Mouse (Mus musculus) thymus, postnatal 36 days (tissue): ENCODE results near the gene Sept12.

Experiments
- DNase-seq, 2 experiments: peaks; one replicate each; pipeline ENCODE4 v3.0.0; 2022; ENCODE audit warnings: mixed read lengths in 2 of 2

Sept12 gene

DNA sequence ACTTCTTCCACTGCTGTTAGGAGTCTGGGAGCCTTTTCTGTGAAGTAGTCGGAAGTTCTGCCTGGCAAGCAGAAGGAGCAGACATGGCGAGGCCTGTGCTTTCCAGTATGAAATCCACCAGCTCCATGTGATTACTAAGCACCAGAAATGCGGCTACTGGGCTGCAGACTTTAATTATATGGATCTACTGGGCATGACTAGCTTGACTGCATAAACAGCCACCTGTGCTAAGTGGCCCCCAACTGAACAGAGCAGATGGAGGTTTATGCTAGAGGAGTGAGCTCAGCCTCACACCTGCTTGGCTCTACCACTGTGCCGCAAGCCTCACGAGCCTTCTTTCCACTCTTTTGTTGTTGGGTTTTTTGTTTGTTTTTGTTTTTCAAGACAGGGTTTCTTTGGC lies 23.1 kb downstream of the Sept12 start:
- DNase-seq, result peak in 1 of 2 experiments; percentile 19

DNA sequence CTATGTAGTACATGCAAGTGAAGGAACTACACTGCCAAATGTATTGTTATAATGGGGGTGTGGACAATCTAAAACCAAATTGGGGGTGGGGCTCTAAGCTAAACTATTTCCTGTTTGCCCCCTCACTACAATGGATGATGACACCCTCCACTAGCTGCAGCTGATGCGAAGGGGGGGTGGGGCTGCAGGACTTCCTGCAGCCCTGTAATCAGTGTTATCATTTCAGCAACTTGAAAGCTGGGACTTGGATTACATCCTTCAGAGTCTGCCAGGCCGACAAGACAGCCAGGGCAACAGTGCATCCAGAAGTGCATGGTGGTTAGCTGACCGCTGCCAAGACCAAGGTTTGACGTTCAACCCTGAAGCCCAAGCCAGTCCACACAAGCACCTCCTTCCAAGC lies 26.0 kb downstream of the Sept12 start:
- no peak for DNase-seq

DNA sequence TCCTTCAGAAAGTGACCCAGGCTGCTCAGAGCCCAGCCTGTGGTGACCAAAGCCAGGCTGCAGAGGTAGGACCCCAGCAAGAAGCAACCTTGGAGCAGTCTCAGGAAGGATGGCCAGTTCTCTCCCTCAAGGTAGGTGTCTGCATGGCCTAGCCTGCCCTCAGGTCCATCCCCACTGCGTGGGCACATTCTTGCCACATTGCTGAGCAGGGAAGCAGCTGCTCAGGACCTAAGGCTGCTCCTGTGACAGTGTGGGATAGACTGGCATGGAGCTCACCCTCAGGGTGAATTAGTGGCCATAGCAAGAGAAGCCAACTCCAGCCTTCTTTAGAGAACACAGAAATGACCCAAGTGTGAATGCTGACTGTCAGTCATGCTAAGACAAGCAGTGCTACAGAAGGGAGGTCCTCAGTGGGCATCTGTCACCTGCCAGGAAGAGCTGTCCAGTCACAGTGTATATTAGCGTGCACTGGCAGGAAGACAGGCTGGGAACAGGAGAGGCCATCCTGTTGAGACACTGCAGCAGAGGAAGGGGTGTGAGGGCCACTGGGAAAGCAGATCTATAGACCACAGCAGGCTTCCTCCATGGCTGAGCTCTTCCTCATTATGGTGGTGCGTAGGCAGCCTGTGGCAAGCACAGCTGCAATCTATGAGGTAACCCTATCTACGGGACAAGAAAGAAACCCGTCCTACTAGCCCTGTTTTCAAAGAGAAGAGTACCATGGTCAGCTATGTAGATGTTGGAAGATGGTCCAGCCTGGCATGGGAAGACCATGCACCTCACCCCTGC lies 28.4 kb downstream of the Sept12 start:
- DNase-seq, result no peak

DNA sequence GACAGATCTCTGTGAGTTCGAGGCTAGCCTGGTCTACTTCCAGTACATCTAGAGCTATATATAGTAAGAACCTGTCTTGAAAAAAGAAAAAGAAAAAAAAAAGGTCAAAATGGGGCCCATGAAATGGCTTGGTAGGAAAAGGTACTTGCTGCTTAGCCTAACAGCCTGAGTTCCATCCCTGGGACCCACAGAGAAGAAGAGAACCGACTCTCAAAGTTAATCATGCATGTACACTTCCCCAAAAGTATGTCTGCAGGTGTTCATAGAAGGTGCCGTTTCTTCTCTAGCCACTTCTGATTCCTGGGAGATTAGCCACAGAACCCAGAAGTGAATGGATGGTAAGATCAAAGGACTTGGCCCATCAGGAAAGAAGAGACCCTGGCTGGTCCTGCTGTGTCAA lies 29.2 kb downstream of the Sept12 start:
- DNase-seq, result no peak

DNA sequence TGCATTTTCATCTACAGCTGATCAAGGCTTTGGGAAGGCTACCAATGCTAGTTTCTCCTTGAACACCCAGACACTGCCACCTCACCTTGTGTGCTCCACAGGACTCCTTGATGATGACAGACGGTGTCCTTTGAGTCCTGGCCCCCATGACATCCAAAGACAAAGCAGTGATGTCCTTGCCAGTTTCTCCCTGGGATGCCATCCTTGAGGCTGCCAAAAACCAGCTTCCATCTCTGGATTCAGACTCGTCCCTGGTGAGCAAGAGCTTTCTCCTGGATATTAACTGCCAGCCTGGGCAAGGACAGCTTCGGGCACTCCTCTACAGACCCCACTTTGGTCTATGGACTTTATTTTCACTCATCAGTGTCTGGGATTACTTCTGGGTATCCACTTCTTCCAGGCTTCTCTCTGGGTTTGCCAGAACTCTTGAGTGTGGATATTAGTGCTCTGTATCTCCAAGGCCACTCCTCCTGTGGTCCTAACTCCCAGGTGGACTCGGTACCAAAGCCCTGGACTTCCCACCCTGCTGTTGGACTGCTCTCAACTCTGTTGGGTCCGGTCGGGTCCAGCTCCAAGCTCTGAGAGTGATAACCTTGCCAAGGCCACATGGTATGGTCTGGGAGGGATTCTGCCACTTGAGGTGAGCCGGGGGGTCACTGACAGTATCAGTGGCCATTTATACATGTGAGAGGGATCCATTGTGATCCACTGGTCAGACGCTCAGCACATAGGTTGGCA lies 32.1 kb downstream of the Sept12 start:
- no peak for DNase-seq

DNA sequence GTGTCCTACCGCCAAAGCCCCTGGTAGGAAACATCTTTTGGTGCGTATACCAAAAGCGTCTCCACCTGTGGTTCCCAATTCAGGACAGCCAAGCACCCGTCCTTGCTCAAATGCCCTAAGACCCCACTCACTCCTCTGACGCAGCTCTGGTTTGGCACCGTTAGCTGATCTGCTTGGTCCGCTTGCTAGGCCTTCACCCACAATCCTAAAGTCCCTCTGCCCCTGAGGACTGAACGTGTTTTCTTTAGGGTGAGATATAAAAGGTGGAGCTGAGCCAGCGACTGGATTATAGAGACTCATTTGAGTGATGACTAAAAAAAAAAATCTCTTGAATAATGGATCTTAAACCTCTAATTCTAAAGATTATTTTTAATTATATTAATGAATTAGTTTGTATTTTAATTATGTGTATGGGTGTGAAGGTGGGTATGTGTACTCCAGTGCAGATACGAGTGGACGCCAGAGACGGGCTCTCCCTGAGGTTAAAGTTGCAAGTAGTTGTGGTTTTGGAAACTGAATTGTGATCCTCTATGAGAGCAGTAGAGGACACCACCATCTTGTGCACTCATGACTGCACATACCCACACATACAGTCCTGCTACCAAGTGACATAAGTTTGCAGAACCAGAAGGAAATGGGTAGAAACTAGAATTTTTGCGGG lies 32.8 kb downstream of the Sept12 start:
- no peak for DNase-seq

DNA sequence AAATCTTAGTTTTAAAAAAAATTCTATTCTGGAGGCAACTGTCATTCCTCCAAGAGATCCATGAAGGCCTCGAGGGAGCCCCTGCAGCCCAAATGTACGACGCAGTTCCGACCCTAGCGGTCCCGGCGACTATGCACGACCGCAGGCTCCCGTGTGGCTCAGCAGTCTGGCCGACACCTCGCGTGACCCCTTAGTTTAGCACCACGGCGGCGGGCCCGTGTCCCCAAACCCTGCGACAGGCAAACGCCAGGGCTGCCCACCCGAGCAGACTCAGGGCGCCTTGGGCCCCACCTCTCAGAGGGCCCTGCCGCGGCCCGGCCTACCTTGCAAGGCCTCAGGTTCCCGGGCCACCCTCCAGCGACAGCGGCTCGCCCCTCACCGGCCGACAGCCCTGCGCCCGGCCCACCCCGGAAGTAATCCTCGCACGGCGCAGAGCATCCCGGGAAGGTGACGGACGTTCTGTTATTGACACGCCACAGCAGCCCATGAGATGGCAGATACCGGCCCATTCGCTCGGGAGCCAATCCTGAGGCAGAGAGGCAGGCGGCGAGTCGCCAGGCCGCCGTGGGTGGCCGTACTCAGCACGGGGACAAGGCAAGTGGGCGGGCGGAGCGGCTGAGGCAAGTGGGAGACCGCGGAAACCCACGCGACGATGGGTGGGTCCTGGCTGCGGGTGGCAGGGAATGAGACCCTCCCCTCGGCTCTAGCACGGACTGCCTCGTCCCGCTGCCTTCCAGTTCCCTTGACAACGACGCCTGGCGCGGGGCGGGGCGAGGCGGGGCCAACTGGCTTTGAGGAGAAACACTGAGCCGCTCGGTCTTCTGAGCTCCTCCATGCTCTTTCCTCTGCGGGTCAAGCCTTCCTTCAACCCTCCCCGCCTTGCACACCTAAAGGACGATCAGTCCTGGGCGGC lies 33.6 kb downstream of the Sept12 start, which contains the start of gene Anks3:
Anks3 (minus strand) TSS at position 409 of the 913 bp plus-strand sequence.
- DNase-seq, result peak; percentile 95

DNA sequence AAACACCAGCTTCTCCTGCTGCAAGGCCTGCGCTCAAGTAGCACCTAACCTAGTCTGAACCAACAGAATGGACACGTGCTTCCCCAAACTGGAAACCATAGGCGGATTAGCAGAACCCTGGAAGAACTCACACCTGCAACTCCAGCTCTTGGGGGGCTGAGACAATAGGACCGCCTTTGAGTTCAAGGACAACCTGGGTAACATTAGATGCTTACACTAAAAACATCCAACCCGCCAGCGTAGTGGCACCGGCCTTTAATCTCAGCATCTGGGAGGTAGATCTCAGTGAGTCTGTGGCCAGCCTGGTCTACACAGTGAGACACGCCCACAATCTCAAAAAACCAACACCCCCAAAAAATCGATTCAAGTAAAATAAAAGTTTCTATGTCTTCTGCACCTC lies 34.3 kb downstream of the Sept12 start:
- no peak for DNase-seq

DNA sequence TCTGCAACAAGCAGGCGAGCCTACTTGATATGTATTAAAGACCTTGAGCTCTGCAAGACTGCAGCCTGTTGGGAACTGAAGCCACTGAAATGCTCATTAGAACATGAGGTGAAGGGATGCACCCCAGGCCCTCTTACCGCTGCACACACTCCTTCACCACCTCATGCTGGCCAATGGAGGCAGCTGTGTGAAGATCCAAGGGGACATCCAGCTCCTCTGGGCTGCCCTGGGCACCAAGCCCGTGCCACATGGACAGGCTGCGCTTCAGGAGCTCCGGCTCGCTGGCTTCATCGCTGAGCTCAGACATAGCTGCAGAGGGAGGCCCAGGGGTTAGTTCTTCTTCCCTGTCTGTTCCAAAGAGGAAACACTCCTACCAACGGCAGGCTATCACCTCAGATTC lies 37.4 kb downstream of the Sept12 start:
- DNase-seq, result no peak

DNA sequence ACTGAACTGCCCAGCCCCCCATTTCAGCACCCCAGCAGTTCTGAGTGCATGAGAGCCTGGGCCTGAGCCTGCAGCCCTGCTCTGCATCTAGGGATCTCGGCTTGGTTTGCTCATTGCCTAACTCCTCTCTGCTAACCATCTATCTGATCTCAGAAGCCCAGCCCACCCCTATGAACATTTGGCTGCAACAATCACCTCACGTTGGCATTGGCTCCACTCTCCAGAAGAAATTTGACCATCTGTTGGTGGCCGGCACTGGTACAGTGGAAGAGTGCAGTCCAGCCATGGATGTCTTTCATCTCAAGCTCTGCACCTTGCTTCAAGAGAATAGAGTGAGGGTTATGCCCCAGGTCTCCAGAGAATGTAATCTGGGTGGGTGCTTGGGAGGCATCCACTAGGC lies 40.2 kb downstream of the Sept12 start:
- DNase-seq, result no peak

DNA sequence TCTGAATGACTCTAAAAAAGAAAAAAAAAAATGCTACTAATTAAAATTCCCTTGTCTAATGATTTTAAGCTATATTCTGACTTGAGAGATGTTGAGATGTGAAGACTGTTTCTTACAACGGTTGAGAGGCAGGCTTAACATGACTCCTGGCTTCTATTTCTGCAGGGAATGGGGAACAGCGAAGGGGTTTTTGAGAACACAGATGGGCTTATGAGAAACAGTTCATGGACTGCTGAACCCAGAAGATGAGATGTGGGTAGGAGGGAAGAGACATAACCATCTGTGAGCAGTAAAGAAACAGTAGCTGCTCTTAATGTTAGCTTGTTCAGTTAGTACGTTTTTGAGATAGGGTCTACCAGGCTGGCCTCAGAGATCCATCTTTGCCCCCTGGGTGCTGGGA lies 41.0 kb downstream of the Sept12 start:
- no peak for DNase-seq

DNA sequence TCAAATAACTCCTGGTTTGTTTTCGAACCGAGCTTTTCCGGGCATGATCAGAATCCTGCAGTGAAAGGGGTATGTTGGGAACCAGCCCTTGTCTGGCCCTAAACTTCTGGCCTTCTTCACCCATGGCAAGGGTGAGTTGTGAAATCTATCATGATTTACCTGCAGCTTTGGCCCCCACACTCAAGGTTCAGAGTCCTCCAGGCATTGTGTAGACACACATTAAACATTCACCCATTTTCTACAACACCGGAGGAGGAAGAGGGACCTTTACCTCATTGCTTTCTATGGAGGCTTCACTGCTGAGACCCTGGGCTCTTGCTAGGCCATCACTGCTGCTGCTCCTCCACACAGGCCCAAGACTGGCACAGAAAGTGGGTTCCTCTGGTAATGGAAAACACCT lies 50.3 kb downstream of the Sept12 start:
- no peak for DNase-seq

DNA sequence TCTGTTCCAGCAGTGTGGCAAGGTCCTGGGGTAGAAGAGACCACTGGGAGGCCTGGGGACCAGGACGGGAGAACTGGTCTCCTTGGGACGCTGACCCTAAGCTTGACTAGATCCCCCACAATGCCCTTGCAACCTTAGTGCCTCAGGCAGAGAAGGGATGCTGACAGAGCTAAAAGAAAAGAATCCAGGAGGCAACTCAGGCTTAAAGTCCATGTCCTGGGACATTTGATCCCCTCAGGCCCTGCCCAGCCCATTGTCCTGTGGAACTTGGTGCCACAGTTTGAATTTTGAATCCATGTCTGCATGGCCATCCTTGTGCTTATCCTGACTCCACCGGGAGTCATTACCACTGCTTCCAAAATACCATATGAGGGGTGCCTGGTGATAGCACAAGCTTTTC lies 51.5 kb downstream of the Sept12 start:
- DNase-seq, result no peak

DNA sequence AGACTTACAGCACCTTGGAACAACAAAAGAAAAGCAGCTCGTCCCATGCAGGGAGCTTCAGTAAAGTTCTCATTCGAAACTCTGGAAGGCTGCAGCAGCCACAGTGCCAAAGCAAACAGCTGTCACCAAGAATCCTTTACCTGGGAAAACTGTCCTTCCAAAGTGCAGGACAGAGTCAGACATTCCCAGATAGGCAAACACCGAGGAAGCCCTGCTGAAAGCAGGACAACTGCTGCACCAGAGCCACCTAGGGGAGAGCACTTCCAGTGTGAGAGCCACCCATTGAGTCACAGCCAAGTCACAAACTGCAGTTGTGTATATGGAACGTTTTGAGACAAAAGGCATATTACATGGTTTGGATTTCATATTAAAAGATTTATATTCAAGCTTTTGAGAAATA lies 52.2 kb downstream of the Sept12 start:
- DNase-seq, result no peak

DNA sequence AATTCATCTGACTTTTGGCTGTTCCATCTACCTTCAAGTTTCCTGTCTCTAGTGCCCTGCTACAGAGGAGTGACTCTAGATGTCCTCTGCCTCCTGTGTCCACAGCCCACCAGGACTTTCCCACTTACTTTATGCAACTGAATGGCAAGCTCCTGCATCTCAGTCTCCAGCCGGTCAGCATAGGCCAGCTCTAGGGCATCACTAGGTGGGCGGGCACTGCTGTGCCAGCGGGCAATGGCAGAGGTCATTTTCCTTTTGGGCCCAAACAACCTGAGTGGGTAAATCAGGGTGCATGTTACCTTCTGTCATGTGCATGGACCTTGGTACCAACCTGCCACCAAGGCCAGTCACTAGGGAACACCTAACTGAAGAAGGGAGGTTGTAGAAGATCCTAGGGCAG lies 54.2 kb downstream of the Sept12 start:
- no peak for DNase-seq

DNA sequence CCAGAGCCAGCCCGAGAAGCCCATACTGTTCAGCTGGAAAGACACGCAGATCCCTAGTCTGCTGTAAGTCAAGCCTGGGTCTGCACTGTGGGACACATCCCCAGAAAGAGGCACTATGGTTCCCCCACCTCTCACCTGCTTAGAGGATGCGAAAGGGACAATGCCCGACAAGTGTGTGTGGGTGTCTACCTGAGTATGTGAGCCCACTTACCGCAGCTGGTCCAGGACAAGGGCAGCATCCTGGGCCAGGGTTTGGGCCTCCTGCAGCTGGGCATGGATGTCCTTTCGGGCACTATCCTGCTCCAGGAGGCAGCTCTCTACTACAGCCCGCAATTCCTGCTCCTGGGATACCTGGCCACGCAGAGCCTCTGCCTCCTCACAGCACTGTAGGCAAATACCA lies 54.8 kb downstream of the Sept12 start:
- DNase-seq, result no peak

DNA sequence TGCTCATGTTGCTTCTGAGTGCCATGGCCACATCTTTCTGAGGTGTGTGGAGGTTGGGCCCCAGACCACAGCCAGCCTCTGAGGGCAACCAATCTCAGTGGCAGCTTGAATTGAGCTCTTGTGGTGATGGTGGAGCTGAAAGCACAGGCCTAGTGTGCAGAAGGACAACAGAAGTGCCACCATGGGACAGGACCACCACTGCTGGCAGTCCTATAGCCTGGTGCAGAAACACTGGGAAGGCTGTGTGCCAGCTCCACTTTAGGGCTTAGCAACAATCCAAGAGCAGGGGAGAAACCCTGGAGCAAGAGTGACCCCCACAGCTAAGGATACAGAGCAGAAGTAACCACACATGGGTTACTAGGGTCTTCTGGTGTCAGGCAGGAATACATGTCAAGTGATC lies 56.6 kb downstream of the Sept12 start:
- no peak for DNase-seq

DNA sequence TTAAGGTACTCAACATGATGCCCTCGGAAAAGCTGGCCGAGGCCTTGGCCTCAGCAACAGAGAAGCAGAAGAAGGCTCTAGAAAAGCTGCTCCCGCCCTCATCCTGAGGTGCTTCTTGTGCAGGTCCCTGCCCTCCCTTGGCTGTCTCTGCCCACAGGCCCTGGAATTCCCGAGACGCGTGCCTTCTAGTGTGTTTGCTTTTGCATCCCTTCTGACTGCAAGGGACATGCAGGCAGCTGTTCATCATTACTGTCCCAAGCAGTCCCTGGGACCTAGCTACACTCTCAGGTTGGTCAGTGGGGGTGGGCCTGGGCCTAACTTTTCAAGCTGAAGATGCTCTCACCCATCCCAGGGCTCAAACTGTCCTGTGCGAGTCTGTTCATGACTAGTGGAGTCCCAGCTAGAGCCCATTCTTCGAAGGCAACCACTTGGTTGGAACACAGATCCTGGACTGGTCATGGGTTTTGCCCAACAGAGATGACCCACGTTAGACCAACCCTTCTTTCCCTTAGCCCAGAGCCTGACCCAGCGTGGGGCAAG lies 57.3 kb downstream of the Sept12 start:
- no peak for DNase-seq

DNA sequence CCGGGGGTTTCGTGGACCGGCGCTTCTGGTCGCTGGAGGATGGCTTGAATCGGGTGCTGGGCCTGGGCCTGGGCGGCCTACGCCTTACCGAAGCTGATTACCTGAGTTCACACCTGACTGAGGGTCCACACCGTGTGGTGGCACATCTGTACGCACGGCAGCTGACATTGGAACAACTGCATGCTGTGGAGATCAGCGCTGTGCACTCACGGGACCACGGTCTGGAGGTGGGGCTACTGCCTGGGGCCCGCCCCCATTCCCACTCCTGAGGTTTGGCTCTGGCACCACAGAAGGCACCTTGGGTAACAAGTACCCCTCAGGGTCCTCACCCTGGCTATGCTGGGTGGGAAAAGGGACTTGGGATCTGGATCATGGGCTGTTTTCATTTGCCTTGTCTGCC lies 58.2 kb downstream of the Sept12 start:
- DNase-seq, result no peak

DNA sequence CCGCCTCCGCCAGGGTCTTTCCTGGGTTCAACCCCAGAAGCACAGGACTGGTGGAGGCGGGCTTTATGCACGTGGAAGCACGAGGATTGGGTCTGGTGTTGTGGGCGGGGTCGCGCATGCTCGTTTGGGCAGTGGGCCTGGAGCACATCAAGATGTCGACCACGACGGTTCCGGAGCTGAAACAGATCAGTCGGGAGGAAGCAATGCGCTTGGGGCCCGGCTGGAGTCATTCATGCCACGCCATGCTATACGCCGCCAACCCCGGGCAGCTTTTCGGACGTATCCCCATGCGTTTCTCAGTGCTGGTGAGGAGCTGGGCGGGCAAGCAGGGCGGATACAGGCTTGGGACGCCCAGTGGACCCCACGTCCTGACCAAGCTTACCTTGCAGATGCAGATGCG lies 58.7 kb downstream of the Sept12 start:
- peak; percentile 98 to 99 for DNase-seq

DNA sequence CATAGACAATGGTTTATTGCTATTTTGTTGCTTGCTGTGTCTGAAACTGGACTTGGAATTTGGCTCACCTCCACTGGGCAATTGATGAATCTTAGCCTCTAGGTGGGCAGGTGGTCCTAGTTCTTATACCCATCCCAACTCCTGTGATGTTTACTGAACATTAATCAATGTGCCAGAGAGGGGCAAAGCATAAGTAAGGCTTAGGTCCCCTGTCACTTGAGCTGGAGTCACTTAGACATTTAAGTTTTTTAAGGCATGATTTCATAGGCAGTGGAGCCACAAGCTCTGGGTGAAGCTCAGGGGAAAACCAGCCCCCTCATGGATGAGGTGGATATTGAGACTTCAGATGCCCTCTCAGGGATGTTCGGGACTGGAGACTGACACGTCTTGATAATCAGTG lies 59.2 kb downstream of the Sept12 start, which contains the start of gene Nudt16l1:
Nudt16l1 (plus strand) TSS at position 301 of the 400 bp plus-strand sequence.
- DNase-seq, result no peak
